Mouse (Mus musculus) central nervous system, embryonic 14 days (tissue): Measurements from ENCODE around the gene Capn2. TPM values are rescaled to one million over a fixed set of nuclear protein-coding genes. Genes with fewer than 3 reads are reported as not detected.

Experiments
- polyA plus RNA-seq: library from polyadenylated mRNA; depleted of rRNA; stranded (reverse); fragments of >200 nt; gene quantifications from 2 replicates; pipeline ENCODE4 v1.2.3, GENCODE M21; 2012; rRNA removed

Gene Capn2
- 54.7 and 65.7 TPM in 2 replicates for polyA plus RNA-seq

GRCm38 (mm10) chr1:182516758-182517676 lies at the start of gene Capn2:
Capn2 (minus strand) TSS chr1:182517608.

DNA sequence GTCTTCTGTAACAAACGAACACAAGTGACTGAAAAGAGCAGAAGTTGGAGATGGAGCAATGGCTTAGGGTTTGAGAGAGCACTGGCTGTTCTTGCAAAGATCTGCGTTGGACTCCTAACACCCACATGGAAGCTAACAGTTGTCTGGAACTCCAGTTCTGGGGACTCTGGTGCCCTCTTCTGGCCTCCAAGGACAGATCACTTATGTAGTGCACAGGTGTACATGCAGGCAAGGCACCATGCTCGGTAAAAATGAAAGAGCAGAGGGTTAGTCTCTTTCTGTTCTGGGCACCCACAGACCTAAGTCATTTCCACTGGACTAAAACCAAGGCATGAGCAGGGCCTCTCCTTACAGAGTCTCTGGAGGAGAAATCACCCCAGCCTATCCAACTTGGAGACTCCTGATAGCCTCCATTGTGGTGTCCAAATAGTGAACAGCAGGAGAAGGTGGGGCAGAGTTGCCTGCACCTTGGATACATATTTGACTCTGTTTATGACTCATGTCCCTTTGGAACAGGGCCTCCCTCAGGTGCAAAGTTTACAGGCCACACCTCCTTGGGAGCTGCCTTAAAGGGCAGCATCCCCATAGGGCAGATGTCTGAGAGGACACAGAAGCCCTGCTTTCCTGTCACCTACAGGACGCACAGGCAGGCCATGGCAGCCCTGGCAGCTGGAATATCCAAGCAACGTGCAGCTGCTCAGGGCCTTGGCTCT lies 47.2 kb upstream of the Capn2 start, which contains the start of gene Capn8:
Capn8 (plus strand) TSS at position 600 of the 713 bp plus-strand sequence.

Other genes with a start within 250 kb of the Capn2 start
- 32.4 and 41.3 TPM in 2 replicates for gene Degs1, start 234.8 kb downstream of the Capn2 start, polyA plus RNA-seq
- 27.1 and 28.4 TPM in 2 replicates for gene Fbxo28, start 176.0 kb downstream of the Capn2 start, polyA plus RNA-seq
- 25.5 and 26.2 TPM in 2 replicates for gene Trp53bp2, start 108.4 kb downstream of the Capn2 start, polyA plus RNA-seq
- 0.06 and 0.14 TPM in 2 replicates for gene Capn8, start 47.4 kb upstream of the Capn2 start, polyA plus RNA-seq
- gene Ccdc185, start 231.6 kb upstream of the Capn2 start, polyA plus RNA-seq, result not detected in 2 replicates
- 38.3 and 42.1 TPM in 2 replicates for gene Susd4, start 246.3 kb upstream of the Capn2 start, polyA plus RNA-seq